Mouse (Mus musculus) spleen, adult 2 months (tissue): Measurements from ENCODE around the gene Errfi1.

Source experiments
- CTCF ChIP-seq: fragments of 200-500 bp; IDR thresholded peaks from 2 replicates; pipeline ENCODE4 v1.5.1; 2011; ENCODE audit warnings: mild to moderate bottlenecking, inconsistent platforms; ENCODE audit not compliant: insufficient read depth, insufficient read length, insufficient replicate concordance; ENCODE audit errors: extremely low read depth
- POLR2A ChIP-seq: fragments of 200-500 bp; IDR thresholded peaks from 2 replicates; pipeline ENCODE4 v1.6.1; 2011; ENCODE audit warnings: low read depth, low read length, inconsistent platforms

- TF ChIP-seq CTCF (peak; percentile 88; the same call in 1 of the 2 replicates), POLR2A (no peak)
These were observed 45.1 kb downstream of the Errfi1 start for GRCm38 (mm10) chr4:150898716-150899365.
